Mouse (Mus musculus) hindbrain, postnatal 0 days (tissue): Measurements from ENCODE around the gene Cyp24a1. TPM values are rescaled to one million over a fixed set of nuclear protein-coding genes. Genes with fewer than 3 reads are reported as not detected.

Experiments used
- ATAC-seq: fragments of 200-750 bp; cut with Nextera tagmentation; 2 replicates; pipeline ENCODE4 v1.8.0; 2017; ENCODE audit warnings: mild to moderate bottlenecking, moderate TSS enrichment, moderate library complexity
- DNase-seq: peaks from one replicate; pipeline ENCODE4 v3.0.0-alpha.2; 2015; ENCODE audit warnings: low spot score
- H3K27ac ChIP-seq: fragments of 300-500 bp; sonication (generic); 2 replicates; pipeline ENCODE4 v1.5.1; 2014; ENCODE audit warnings: mild to moderate bottlenecking
- H3K27me3 ChIP-seq: fragments of 300-500 bp; sonication (generic); 2 replicates; pipeline ENCODE4 v1.6.1; 2014; ENCODE audit warnings: low read length, mixed read lengths; ENCODE audit not compliant: insufficient read depth
- H3K36me3 ChIP-seq: fragments of 300-500 bp; sonication (generic); 2 replicates; pipeline ENCODE4 v1.6.1; 2014; ENCODE audit warnings: low read length, mixed read lengths; ENCODE audit not compliant: insufficient read depth
- H3K4me1 ChIP-seq: fragments of 300-500 bp; sonication (generic); 2 replicates; pipeline ENCODE4 v1.6.1; 2014; ENCODE audit warnings: antibody characterized with exemption, low read length, mixed read lengths; ENCODE audit not compliant: insufficient read depth
- H3K4me2 ChIP-seq: fragments of 300-500 bp; sonication (generic); 2 replicates; pipeline ENCODE4 v1.6.1; 2014; ENCODE audit warnings: low read depth, mild to moderate bottlenecking, low read length, moderate library complexity, mixed read lengths
- H3K4me3 ChIP-seq: fragments of 300-500 bp; sonication (generic); 2 replicates; pipeline ENCODE4 v1.5.1; 2014; ENCODE audit warnings: low read length
- H3K9ac ChIP-seq: fragments of 300-500 bp; sonication (generic); replicated peaks from 2 replicates; pipeline ENCODE4 v1.6.1; 2014; ENCODE audit warnings: mild to moderate bottlenecking, low read length, moderate library complexity, mixed read lengths
- H3K9me3 ChIP-seq: fragments of 300-500 bp; sonication (generic); 2 replicates; pipeline ENCODE4 v1.6.1; 2016; ENCODE audit warnings: low read length, mixed read lengths
- CTCF ChIP-seq: IDR thresholded peaks from 2 replicates; pipeline ENCODE4 v1.5.1; 2016; ENCODE audit warnings: antibody characterized with exemption, control low read depth, low read depth
- WGBS: fragments of 180-500 bp; shearing (Covaris S2); extraction: QIAGEN DNeasy Blood & Tissue Kit; methylation state at CpG from one replicate; pipeline ENCODE4 v1.1.7; 2014; 5-methylcytosine and 5-hydroxymethylcytosine counted together
- polyA plus RNA-seq: library from polyadenylated mRNA; unstranded; fragments of >200 nt; fragmentation: Nextera tagmentation; extraction: Ambion mirVana; gene quantifications from 2 replicates; pipeline ENCODE4 v1.2.1, GENCODE M21; 2015
- total RNA-seq: library from RNA; depleted of rRNA; stranded (reverse); fragments of >200 nt; gene quantifications from 2 replicates; pipeline ENCODE4 v1.2.3, GENCODE M21; 2014

Gene Cyp24a1
- total and polyA plus RNA-seq, 2 experiments from 2014 or later, result 0.09 TPM; not detected in 1

DNA sequence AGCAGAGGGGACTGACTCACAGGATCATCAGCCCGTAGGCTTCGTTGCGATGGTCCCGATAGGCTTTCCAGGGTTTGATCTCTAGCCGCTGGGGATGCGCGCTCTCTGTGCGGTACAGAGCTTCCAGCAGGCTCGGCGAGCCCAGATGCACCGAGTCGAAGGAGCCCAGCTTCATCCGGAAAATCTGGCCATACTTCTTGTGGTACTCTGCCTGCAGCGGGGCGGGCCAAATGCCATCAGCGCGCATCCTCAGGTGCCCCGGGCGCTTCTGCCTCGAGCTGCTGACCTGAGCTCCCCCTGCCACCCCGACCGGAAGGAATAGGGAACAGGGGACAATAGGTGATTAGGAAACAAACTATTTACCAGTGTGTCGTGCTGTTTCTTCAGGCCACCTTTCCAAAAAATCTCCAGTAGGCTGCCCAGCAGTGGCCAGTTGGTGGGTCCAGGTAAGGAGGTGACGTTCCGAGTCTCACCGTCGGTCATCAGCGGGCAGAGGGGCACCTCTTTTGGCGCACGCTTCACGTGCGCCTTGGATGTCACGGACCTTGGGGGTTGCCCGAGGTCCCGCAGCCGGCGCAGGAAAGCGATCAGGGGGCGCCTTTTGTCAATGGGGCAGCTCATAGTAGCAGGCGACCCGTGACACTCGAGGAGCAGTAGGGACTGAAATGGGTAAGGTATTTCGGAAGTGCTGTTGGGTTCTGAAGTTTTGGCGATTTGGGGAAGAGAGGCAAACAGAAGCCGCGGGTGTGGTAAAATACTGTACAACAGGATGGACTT, 603 bp downstream of the Cyp24a1 start, which contains the start of gene Pfdn4:
Gene Pfdn4, plus strand, starts transcription at position 275 of the 777 bp plus-strand sequence.
- Histone ChIP-seq H3K36me3 (no peaks in the 10 kb centered on the region), H3K27ac (no peak within 1 kb of the TSS), H3K9me3 (no peaks in the 10 kb centered on the region), H3K27me3 (peaks cover 35% of the 10 kb centered on the region; the same call in 1 of the 2 replicates), H3K4me3 (peak within 1 kb of the TSS; percentile 29), H3K9ac (no peak within 1 kb of the TSS), H3K4me2 (peak within 1 kb of the TSS; percentile 50), H3K4me1 (peaks cover 8% of the 10 kb centered on the region; the same call in 1 of the 2 replicates)
- under 1% methylated on average over 46 of the region's 46 CpGs for WGBS
- DNase-seq (no peak), ATAC-seq (no peak)
- TF ChIP-seq CTCF, result no peak

DNA sequence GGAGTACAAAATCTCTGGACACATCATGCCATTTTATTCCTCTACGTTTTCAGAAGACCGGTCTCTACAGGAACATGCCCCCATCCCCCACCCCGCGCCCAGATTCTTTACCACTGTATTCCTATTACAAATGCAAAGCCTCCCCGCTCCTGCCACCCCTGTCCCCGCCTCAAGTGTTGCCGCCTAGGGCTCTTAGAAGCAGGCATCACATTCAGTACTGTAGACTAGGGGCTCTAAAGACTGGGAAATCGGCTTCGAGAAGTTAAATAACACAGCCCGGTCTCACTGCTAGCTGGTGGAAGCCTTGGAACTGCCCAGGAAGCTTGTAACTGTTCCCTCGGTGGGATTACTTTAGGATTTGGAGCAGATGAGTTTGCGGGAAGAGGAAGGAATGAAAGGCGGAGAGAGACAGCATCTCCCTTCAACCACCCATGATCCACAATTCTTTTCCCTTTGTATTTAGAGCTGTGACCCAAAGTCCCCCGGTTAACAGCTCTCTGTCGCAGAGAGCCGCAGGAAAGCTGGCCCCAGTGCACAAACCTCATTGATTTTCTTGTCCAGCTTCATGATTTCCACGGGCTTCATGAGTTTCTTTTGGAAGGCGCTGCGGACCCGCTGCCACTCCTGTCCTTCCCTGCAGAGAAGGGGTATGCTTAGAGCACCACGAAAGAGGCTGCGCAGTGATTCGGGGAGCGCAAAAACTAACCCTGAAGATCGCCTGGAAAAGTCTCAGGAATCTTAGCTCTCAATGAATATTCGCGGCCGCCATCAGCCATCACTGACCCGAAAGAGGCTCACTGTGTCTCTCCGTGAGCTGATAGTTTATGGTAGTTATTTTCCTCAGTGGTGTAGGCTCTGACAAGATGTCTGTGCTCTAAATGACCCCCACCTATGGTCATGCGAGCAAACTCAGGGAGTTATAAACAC, 1.9 kb downstream of the Cyp24a1 start:
- peaks cover 35% of the 10 kb centered on the region; the same call in 1 of the 2 replicates for H3K27me3 ChIP-seq
- DNase-seq, result no peak

DNA sequence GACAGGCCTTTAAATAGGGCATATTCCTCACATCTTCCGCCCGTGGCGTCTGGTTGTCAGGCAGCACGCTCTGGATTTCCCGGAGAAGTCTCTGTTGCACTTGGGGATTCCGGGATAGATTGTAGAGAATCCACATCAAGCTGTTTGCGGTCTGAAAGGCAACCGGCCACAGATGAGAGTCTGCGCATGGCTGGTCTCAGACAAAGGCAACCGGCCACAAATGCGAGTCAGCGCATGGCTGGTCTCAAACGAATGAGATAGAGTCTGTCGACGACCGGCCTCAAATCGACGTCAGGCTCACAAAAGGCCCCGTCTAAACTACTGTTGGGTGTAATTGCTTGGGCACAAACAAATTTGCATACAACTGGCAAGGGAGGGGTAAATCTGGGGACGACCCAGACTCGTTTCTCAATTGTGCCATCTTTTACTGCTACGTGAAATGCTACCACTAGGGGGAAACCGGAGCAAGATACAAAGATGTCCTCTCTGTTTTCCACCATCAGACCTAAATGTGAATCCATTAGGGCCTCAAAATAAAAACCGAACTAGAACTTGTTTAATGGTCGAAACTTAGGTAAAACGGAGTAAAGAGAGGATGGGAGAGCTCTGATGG, 8.9 kb downstream of the Cyp24a1 start:
- DNase-seq, result peak; percentile 77
- TF ChIP-seq CTCF, result peak; percentile 78
- H3K4me1 ChIP-seq, result no peaks in the 10 kb centered on the region
- WGBS, result 39% methylated on average over 26 of the region's 26 CpGs
- no peaks in the 10 kb centered on the region for H3K9me3 ChIP-seq
- no peak overlapping the region for H3K27ac ChIP-seq
- H3K9ac ChIP-seq, result 0 out of 2 replicates have a peak overlapping the region, but pooled peaks have one; percentile 1
- peak; percentile 63; the same call in 1 of the 2 replicates for ATAC-seq
- no peak overlapping the region for H3K4me3 ChIP-seq
- no peaks in the 10 kb centered on the region for H3K36me3 ChIP-seq
- no peaks in the 10 kb centered on the region for H3K27me3 ChIP-seq
- H3K4me2 ChIP-seq, result 0 out of 2 replicates have a peak overlapping the region, but pooled peaks have one; percentile 6

More for the DNA sequence above, 1.9 kb downstream of the Cyp24a1 start:
- no peak for TF ChIP-seq CTCF
- WGBS, result 11% methylated on average over 31 of the region's 31 CpGs
- ATAC-seq, result no peak
- Histone ChIP-seq H3K4me2 (no peak overlapping the region), H3K9me3 (no peaks in the 10 kb centered on the region), H3K36me3 (no peaks in the 10 kb centered on the region), H3K27ac (no peak overlapping the region), H3K4me1 (peaks cover 8% of the 10 kb centered on the region; the same call in 1 of the 2 replicates), H3K4me3 (no peak overlapping the region), H3K9ac (no peak overlapping the region)

DNA sequence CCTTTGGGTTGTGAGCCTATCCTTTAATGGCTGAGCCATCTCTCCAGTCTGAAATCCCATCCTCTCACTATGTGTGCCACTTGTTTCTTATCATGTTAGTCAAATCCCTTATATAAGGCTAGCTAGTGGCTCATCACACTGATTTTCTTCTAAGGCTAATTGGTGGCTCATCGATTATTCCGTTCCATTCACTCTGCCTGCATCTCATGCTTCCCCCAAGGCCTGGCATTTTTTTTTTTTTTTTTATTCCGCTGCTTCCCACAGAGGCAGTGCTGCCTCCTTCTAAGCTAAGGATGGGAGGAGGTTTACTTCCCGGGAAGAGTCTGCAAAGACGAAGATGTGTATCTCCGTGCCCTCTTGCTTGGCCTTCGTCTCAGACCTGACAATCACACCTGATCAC, 9.7 kb downstream of the Cyp24a1 start:
- 46% methylated on average over 7 of the region's 7 CpGs for WGBS
- H3K4me1 ChIP-seq, result no peaks in the 10 kb centered on the region
- H3K4me2 ChIP-seq, result no peak overlapping the region
- TF ChIP-seq CTCF, result no peak
- no peak overlapping the region for H3K4me3 ChIP-seq
- H3K9ac ChIP-seq, result 0 out of 2 replicates have a peak overlapping the region, but pooled peaks have one; percentile 1
- H3K9me3 ChIP-seq, result no peaks in the 10 kb centered on the region
- DNase-seq (peak; percentile 65), ATAC-seq (peak; percentile 59; the same call in 1 of the 2 replicates)
- H3K27ac ChIP-seq, result no peak overlapping the region
- no peaks in the 10 kb centered on the region for H3K36me3 ChIP-seq
- H3K27me3 ChIP-seq, result no peaks in the 10 kb centered on the region

DNA sequence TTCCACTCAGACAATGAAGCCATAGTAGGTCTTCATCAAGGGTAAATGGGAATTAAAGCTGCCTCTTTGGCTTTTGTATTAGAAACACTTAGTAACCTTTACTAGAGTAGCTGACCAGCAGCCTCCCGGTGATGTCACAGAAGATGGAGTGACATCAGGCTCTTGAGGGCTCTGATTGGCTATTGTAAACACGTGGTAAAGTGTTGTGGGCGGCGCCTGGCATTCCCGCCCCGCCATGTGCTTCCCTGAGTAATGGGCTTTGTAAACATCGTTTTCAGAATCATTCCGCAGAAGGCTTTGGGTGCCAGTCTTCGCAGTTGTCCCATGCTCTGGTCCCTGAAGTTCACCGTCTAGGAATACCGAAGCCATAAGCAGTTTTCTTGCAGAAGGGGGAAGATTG, 13.0 kb downstream of the Cyp24a1 start:
- Histone ChIP-seq H3K4me3 (no peak overlapping the region), H3K27me3 (no peaks in the 10 kb centered on the region), H3K9me3 (no peaks in the 10 kb centered on the region), H3K4me2 (no peak overlapping the region), H3K36me3 (no peaks in the 10 kb centered on the region), H3K27ac (no peak overlapping the region), H3K9ac (no peak overlapping the region), H3K4me1 (no peaks in the 10 kb centered on the region)
- DNase-seq, result no peak
- TF ChIP-seq CTCF, result no peak
- no peak for ATAC-seq
- 77% methylated on average over 11 of the region's 11 CpGs for WGBS

DNA sequence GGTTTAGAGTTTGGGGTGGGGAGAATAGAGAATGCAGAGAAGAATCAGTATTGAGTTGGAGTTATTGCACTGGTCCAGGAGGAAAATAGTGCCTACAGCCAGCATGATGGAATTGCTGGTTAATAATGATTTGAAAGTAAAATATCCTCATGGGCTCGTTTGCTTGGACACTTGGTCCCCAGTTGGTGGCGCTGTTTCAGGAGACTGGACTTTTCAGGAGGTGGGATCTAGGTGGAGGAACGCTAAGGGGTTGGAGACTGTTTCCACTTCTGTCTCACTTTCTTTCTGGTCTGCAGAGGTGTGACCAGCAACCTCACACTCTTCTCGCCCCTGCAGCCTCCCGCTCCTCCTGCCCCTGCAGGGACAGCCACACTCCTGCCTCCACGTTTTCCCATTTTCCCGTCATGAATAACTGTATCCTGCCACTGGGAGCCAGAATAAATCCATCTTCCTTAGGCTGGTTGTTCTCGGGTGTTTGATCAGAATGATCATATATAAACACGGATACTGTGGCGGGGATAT, 14.9 kb downstream of the Cyp24a1 start:
- 69% methylated on average over 10 of the region's 10 CpGs for WGBS
- no peak overlapping the region for H3K4me2 ChIP-seq
- ATAC-seq (no peak), DNase-seq (no peak)
- no peaks in the 10 kb centered on the region for H3K4me1 ChIP-seq
- H3K36me3 ChIP-seq, result no peaks in the 10 kb centered on the region
- no peaks in the 10 kb centered on the region for H3K27me3 ChIP-seq
- H3K27ac ChIP-seq, result no peak overlapping the region
- TF ChIP-seq CTCF, result peak; percentile 36; the same call in 1 of the 2 replicates
- H3K9me3 ChIP-seq, result no peaks in the 10 kb centered on the region
- H3K4me3 ChIP-seq, result no peak overlapping the region
- H3K9ac ChIP-seq, result no peak overlapping the region
